Mouse (Mus musculus): ENCODE results near the gene C5ar1. TPM values are rescaled to one million over a fixed set of nuclear protein-coding genes. Genes with fewer than 3 reads are reported as not detected.
A peak's percentile ranks its signal among the peaks of the same experiment; 100 is the strongest.

C5ar1 gene
- polyA plus RNA-seq, 1 experiment from 2014 or later: 1.1 TPM

DNA sequence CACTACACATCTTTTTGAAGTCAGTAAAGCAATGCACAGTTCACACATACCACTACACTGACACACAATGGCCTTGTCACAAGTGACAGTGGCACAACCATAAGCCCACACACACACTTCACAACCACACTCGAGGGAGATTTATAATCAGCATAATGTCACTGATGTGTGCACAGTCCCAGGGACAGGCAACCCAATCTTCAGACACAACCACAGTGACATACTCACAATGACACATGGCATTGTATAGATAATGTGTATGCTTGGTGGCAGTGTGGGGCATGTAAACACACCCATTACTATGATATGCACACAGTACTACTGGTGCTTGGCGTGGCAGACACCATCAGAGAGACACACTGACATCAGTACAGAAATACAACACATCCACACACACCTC, 36.8 kb upstream of the C5ar1 start:
- peaks cover 12% of the 10 kb centered on the region for H3K4me1 ChIP-seq (replicated peaks; ENCODE audit: control insufficient read depth, insufficient read depth, low read length)
- no peaks in the 10 kb centered on the region for H3K36me3 ChIP-seq (ENCODE audit: control insufficient read depth, insufficient read depth, low read length)
- 33% methylated on average over 2 of the region's 2 CpGs for WGBS
- no peaks in the 10 kb centered on the region for H3K9me3 ChIP-seq (ENCODE audit: control insufficient read depth, low read length)
- no peak overlapping the region; the same call in 1 of the 2 replicates for H3K9ac ChIP-seq (ENCODE audit: low read length)
- no peak for ATAC-seq (replicated peaks; ENCODE audit: low FRiP score)
- no peaks in the 10 kb centered on the region for H3K27me3 ChIP-seq (ENCODE audit: control insufficient read depth, insufficient read depth, low read length)
- no peak overlapping the region for H3K4me3 ChIP-seq (ENCODE audit: low read depth, low read length)
- no peak for DNase-seq (ENCODE audit: low spot score)
- H3K4me2 ChIP-seq (ENCODE audit: low read depth, low read length, severe bottlenecking): no peak overlapping the region
- no peak overlapping the region for H3K27ac ChIP-seq (ENCODE audit: low read depth, low read length)

GRCm38 (mm10) chr7:16295321-16295900, 36.1 kb upstream of the C5ar1 start:
- H3K9ac ChIP-seq (ENCODE audit: low read length): peak overlapping the region; percentile 63
- H3K4me2 ChIP-seq (ENCODE audit: low read depth, low read length, severe bottlenecking): peak overlapping the region; percentile 89
- ATAC-seq (replicated peaks; ENCODE audit: low FRiP score): peak; percentile 49
- peak; percentile 89 for DNase-seq (ENCODE audit: low spot score)
- H3K36me3 ChIP-seq (ENCODE audit: control insufficient read depth, insufficient read depth, low read length): no peaks in the 10 kb centered on the region
- peaks cover 12% of the 10 kb centered on the region for H3K4me1 ChIP-seq (replicated peaks; ENCODE audit: control insufficient read depth, insufficient read depth, low read length)
- peak overlapping the region; percentile 39 for H3K4me3 ChIP-seq (ENCODE audit: low read depth, low read length)
- H3K27ac ChIP-seq (ENCODE audit: low read depth, low read length): peak overlapping the region; percentile 69
- 2% methylated on average over 41 of the region's 41 CpGs for WGBS
- H3K27me3 ChIP-seq (ENCODE audit: control insufficient read depth, insufficient read depth, low read length): no peaks in the 10 kb centered on the region
- H3K9me3 ChIP-seq (ENCODE audit: control insufficient read depth, low read length): no peaks in the 10 kb centered on the region

DNA sequence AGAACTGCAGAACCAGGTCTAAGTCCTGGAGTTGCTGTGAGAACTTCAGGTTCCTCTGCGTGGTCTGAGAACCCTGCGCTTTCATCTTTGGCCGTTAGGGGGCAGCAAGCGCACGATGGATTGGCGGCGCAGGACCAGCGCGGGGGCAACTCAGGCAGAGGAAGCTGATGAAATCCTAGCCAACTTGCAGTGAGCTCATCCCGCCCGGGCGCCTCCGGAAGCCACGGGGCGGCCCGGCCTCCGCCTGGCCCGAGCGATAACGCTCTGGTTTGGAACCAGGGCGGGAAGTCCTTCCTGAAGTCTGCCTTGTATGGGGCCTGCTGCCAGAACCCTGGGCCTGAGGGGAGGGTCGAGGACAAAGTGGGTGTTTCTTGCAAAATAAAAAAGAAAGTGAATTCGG, 35.5 kb upstream of the C5ar1 start:
- H3K4me1 ChIP-seq (replicated peaks; ENCODE audit: control insufficient read depth, insufficient read depth, low read length): peaks cover 9% of the 10 kb centered on the region
- WGBS: under 1% methylated on average over 23 of the region's 23 CpGs
- H3K9ac ChIP-seq (ENCODE audit: low read length): peak overlapping the region; percentile 63
- ATAC-seq (replicated peaks; ENCODE audit: low FRiP score) (peak; percentile 75), DNase-seq (ENCODE audit: low spot score) (peak; percentile 97)
- H3K27ac ChIP-seq (ENCODE audit: low read depth, low read length): peak overlapping the region; percentile 69
- peak overlapping the region; percentile 39 for H3K4me3 ChIP-seq (ENCODE audit: low read depth, low read length)
- no peaks in the 10 kb centered on the region for H3K27me3 ChIP-seq (ENCODE audit: control insufficient read depth, insufficient read depth, low read length)
- H3K36me3 ChIP-seq (ENCODE audit: control insufficient read depth, insufficient read depth, low read length): no peaks in the 10 kb centered on the region
- H3K4me2 ChIP-seq (ENCODE audit: low read depth, low read length, severe bottlenecking): peak overlapping the region; percentile 89
- H3K9me3 ChIP-seq (ENCODE audit: control insufficient read depth, low read length): no peaks in the 10 kb centered on the region

GRCm38 (mm10) chr7:16294346-16294745, 35.0 kb upstream of the C5ar1 start:
- 31% methylated on average over 4 of the region's 4 CpGs for WGBS
- Histone ChIP-seq H3K36me3 (ENCODE audit: control insufficient read depth, insufficient read depth, low read length) (no peaks in the 10 kb centered on the region), H3K9me3 (ENCODE audit: control insufficient read depth, low read length) (no peaks in the 10 kb centered on the region), H3K9ac (ENCODE audit: low read length) (peak overlapping the region; percentile 7; the same call in 1 of the 2 replicates), H3K27ac (ENCODE audit: low read depth, low read length) (no peak overlapping the region), H3K4me2 (ENCODE audit: low read depth, low read length, severe bottlenecking) (no peak overlapping the region), H3K4me3 (ENCODE audit: low read depth, low read length) (no peak overlapping the region; the same call in 1 of the 2 replicates), H3K4me1 (replicated peaks; ENCODE audit: control insufficient read depth, insufficient read depth, low read length) (peaks cover 9% of the 10 kb centered on the region), H3K27me3 (ENCODE audit: control insufficient read depth, insufficient read depth, low read length) (no peaks in the 10 kb centered on the region)
- no peak for DNase-seq (ENCODE audit: low spot score)
- ATAC-seq (replicated peaks; ENCODE audit: low FRiP score): 0 out of 2 replicates have a peak, but pooled peaks have one; percentile 24

DNA sequence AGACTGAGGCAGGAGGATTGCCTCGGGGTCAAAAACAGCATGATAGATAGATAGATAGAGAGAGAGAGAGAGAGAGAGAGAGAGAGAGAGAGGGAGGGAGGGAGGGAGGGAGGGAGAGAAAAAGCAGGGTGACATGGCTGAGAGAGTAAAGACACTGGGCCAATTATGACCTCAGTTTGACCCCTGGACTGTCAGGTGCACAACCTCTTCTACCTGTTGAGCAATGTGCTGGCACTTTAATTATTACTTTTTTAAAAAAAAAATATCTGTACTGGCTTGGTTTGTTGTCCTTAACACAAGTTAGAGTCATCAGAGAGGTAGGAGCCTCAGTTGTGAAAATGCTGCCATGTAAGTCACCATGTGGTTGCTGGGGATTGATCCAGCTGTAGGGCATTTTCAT, 28.5 kb upstream of the C5ar1 start:
- Histone ChIP-seq H3K36me3 (ENCODE audit: control insufficient read depth, insufficient read depth, low read length) (no peaks in the 10 kb centered on the region), H3K4me2 (ENCODE audit: low read depth, low read length, severe bottlenecking) (no peak overlapping the region), H3K9me3 (ENCODE audit: control insufficient read depth, low read length) (no peaks in the 10 kb centered on the region), H3K27ac (ENCODE audit: low read depth, low read length) (no peak overlapping the region), H3K4me1 (replicated peaks; ENCODE audit: control insufficient read depth, insufficient read depth, low read length) (peaks cover 5% of the 10 kb centered on the region; the same call in 1 of the 2 replicates), H3K9ac (ENCODE audit: low read length) (no peak overlapping the region), H3K4me3 (ENCODE audit: low read depth, low read length) (no peak overlapping the region), H3K27me3 (ENCODE audit: control insufficient read depth, insufficient read depth, low read length) (no peaks in the 10 kb centered on the region)
- 74% methylated on average over 1 of the region's 1 CpGs for WGBS
- DNase-seq (ENCODE audit: low spot score) (no peak), ATAC-seq (replicated peaks; ENCODE audit: low FRiP score) (no peak)

DNA sequence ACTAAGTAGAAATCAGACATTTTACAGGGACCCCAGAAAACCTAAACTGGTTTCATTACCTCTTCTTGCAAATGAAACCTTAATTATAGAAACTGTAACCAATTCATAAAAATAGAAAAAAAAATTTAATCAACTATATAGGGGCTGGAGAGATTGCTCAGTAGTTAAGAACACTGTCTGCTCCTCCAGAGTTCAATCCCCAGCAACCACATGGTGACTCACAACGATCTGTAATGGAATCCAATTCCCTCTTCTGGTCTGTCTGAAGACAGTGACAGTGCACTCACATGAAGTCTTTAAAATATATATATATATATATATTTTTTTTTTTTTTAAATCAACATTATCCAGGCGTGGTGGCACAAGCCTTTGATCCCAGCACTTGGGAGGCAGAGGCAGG, 27.7 kb upstream of the C5ar1 start:
- no peak overlapping the region for H3K27ac ChIP-seq (ENCODE audit: low read depth, low read length)
- DNase-seq (ENCODE audit: low spot score) (no peak), ATAC-seq (replicated peaks; ENCODE audit: low FRiP score) (no peak)
- WGBS: 90% methylated on average over 2 of the region's 2 CpGs
- peaks cover 5% of the 10 kb centered on the region; the same call in 1 of the 2 replicates for H3K4me1 ChIP-seq (replicated peaks; ENCODE audit: control insufficient read depth, insufficient read depth, low read length)
- H3K4me3 ChIP-seq (ENCODE audit: low read depth, low read length): peak overlapping the region; percentile 68; the same call in 1 of the 2 replicates
- H3K36me3 ChIP-seq (ENCODE audit: control insufficient read depth, insufficient read depth, low read length): no peaks in the 10 kb centered on the region
- H3K9me3 ChIP-seq (ENCODE audit: control insufficient read depth, low read length): no peaks in the 10 kb centered on the region
- H3K4me2 ChIP-seq (ENCODE audit: low read depth, low read length, severe bottlenecking): peak overlapping the region; percentile 54; the same call in 1 of the 2 replicates
- H3K27me3 ChIP-seq (ENCODE audit: control insufficient read depth, insufficient read depth, low read length): no peaks in the 10 kb centered on the region
- peak overlapping the region; percentile 80 for H3K9ac ChIP-seq (ENCODE audit: low read length)

GRCm38 (mm10) chr7:16286026-16286961, 27.0 kb upstream of the C5ar1 start, which contains the start of gene Ccdc9:
Gene Ccdc9 (minus strand): TSS chr7:16286795.
- peak; percentile 100 for DNase-seq (ENCODE audit: low spot score)
- Histone ChIP-seq H3K36me3 (ENCODE audit: control insufficient read depth, insufficient read depth, low read length) (peaks cover 2% of the 10 kb centered on the region; the same call in 1 of the 2 replicates), H3K9me3 (ENCODE audit: control insufficient read depth, low read length) (no peaks in the 10 kb centered on the region), H3K4me2 (ENCODE audit: low read depth, low read length, severe bottlenecking) (peak within 1 kb of the TSS; percentile 54), H3K27ac (ENCODE audit: low read depth, low read length) (peak within 1 kb of the TSS; percentile 89), H3K9ac (ENCODE audit: low read length) (peak within 1 kb of the TSS; percentile 80), H3K27me3 (ENCODE audit: control insufficient read depth, insufficient read depth, low read length) (no peaks in the 10 kb centered on the region), H3K4me1 (replicated peaks; ENCODE audit: control insufficient read depth, insufficient read depth, low read length) (peaks cover 5% of the 10 kb centered on the region; the same call in 1 of the 2 replicates), H3K4me3 (ENCODE audit: low read depth, low read length) (peak within 1 kb of the TSS; percentile 68)
- ATAC-seq (replicated peaks; ENCODE audit: low FRiP score): peak; percentile 93
- under 1% methylated on average over 68 of the region's 70 CpGs for WGBS

DNA sequence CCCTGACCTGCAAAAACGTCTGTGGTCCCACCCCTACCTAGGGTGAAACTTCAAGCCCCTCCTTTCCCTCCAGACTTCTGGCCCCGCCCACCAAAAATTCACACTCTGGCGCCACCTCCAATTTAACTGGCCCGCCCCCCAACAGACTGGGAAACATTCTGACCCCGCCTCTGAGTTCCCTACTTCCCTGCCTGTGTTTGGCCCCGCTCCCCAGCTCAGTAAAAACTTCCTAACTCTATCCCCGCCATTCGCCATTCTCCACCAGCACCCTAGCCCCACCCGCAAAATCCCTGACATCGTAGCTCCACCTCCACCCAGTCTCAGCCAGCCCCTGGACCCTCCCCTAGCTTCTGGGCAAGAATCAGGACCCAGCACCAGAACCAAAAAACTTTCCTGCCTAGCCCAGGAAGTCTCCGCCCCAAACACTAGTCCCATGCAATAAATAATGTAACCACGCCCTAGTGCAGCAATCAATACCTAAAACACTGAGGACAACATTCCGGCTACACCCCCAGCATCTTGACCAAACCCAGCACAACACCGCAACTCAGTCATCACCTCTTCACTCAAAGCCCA, 26.2 kb upstream of the C5ar1 start:
- H3K27me3 ChIP-seq (ENCODE audit: control insufficient read depth, insufficient read depth, low read length): no peaks in the 10 kb centered on the region
- H3K36me3 ChIP-seq (ENCODE audit: control insufficient read depth, insufficient read depth, low read length): peaks cover 4% of the 10 kb centered on the region; the same call in 1 of the 2 replicates
- no peak overlapping the region for H3K27ac ChIP-seq (ENCODE audit: low read depth, low read length)
- 5% methylated on average over 14 of the region's 14 CpGs for WGBS
- H3K4me3 ChIP-seq (ENCODE audit: low read depth, low read length): peak overlapping the region; percentile 68
- H3K4me1 ChIP-seq (replicated peaks; ENCODE audit: control insufficient read depth, insufficient read depth, low read length): peaks cover 5% of the 10 kb centered on the region; the same call in 1 of the 2 replicates
- DNase-seq (ENCODE audit: low spot score) (peak; percentile 73), ATAC-seq (replicated peaks; ENCODE audit: low FRiP score) (peak; percentile 72)
- H3K9ac ChIP-seq (ENCODE audit: low read length): no peak overlapping the region
- H3K9me3 ChIP-seq (ENCODE audit: control insufficient read depth, low read length): no peaks in the 10 kb centered on the region
- H3K4me2 ChIP-seq (ENCODE audit: low read depth, low read length, severe bottlenecking): peak overlapping the region; percentile 54
